Mouse (Mus musculus) heart, postnatal 10 days (tissue): ENCODE results near the gene Ccdc194. TPM values are rescaled to one million over a fixed set of nuclear protein-coding genes. Genes with fewer than 3 reads are reported as not detected.
"Not testable (repeated sequence)": the region's sequence is repeated elsewhere in the genome, so short reads cannot be mapped to it uniquely, and the experiment has no call there.

Experiments used
- DNase-seq, 2 experiments: peaks; one replicate each; pipeline ENCODE4 v3.0.0; 2021
- intact Hi-C: fragments of 180-260 bp; cut with DNase I; formaldehyde crosslinking; loops from one replicate; pipeline ENCODE4 v1.15.1; 2025
- total RNA-seq, 2 experiments: library from RNA; stranded (reverse); gene quantifications; 2 replicates each; pipeline ENCODE4 v1.2.3; 2021

Gene Ccdc194
- total RNA-seq, 2 experiments from 2014 or later = 0.17 TPM; not detected in 1

GRCm38 (mm10) chr8:71519037-71519825 is 6.3 kb downstream of the Ccdc194 start:
- DNase-seq = peak; percentile 79 to 82
- intact Hi-C loops = not testable (repeated sequence)

DNA sequence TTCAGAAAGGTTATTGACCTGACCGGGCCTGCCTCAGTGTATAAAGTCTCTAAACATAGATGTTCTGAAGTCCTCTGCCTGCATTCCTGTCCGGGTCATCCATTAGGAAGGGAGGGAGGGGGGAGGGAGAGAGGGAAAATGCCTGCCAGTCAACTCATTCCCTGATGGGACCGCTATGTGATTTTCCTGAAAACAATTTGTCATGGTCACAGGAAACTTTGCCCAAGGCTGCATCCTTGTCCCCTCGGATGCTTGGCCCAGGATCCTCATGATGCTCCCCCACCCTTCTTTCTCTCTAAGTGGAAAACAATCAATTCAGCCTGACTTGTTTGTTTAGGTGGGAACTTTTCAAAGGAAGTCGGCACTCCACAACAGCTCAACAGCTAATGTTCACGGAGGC is 8.7 kb downstream of the Ccdc194 start:
- no peak for DNase-seq
- intact Hi-C loops = loop anchor here (1.0 kb wide), 1 partner anchor 21 kb away; no protein-coding TSS in a partner anchor

DNA sequence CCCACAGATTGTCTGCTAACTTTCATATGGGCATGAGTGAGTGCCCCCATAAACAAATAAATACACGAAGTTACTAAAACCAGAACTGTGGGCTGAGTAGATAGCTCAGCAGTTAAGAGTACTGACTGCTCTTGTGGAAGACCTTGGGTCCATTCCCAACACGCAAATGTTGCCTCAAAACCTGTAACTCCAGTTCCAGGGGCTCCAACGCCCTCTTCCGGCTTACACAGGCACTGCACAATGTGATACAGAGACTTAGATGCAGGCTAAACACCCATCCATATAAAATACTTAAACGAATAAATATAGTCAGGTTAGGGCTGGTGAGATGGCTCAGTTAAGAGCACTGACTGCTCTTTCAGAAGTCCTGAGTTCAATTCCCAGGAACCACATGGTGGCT is 10.5 kb downstream of the Ccdc194 start:
- DNase-seq = no peak
- intact Hi-C loops = no loop called here

DNA sequence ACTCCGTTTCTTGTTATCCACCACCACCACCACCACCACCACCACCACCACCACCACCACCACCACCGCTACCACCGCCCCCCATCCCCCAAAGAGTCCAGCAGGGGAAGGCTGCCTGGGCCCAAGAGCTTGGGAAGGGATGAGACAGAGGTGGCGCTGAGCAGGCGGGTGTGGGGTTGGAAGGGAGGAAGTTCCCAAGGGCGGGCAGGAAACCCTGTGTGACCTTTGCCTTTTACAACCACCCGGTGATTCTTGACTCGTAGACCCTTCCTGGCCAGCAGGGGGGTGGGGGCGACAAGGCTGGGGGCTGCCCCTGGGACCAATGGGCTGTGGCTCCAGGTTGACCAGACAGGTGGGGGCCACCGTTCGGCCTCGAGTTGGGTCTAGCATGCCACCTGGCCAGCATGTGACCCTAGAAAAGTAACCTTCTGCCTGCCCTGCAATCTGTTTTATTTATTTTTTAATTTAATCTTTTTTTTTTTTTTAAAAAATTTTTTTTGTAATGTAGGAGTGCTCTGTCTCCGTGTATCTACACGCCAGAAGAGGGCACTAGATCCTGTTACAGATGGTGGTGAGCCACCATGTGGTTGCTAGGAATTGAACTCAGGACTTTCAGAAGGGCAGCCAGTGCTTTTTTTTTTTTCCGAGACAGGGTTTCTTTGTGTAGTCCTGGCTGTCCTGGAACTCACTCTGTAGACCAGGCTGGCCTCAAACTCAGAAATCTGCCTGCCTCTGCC is 12.3 kb downstream of the Ccdc194 start:
- intact Hi-C loops = no loop called here
- DNase-seq = no peak

DNA sequence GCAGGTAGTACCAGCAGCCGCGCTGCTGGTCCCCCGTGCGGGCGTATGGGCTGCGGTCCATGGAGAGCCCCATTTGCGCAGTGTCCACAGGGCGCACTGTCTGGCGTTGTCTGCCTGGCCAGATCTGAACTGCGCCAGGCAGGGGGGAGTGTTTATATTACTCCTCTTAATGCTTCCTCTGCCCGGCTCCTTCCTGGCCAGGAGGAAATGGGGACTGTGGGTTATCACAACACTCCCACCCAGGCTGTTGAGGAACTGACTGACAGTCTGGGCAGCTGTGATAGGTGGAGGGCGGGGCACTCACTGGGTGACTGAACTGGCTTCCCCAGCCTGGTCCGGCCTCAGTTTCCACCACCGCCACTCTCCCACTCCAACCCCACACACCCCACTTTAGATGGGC is 13.9 kb downstream of the Ccdc194 start, which contains the start of gene Plvap:
Gene Plvap, minus strand, starts transcription at position 109 of the 400 bp plus-strand sequence.
- intact Hi-C loops = no loop called here
- no peak for DNase-seq

- DNase-seq = peak in 1 of 2 experiments; percentile 26
- intact Hi-C loops = no loop called here
These were observed 16.2 kb downstream of the Ccdc194 start for GRCm38 (mm10) chr8:71509316-71509715.

- intact Hi-C loops = no loop called here
- DNase-seq = peak; percentile 86 to 88
These were observed 17.9 kb downstream of the Ccdc194 start for GRCm38 (mm10) chr8:71507589-71508104.

DNA sequence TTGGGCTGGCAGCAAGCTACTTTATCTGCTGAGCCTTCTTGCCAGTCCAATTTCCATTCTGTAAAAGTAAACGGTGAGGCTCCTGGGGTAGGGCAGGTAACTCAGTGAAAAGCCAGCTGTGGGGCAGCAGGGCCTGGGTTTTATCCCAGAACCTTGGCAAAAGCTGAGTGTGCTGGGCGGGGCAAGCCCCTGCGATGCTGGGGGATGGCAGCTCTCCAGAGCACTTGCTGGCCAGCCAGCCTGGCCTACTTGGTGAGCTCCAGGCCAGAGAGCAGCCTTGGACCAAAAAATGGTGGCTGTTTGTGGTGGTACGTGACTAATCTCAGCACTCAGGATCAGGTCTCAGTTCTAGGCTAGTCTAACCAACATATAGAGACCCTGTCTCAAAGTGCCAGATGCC is 19.5 kb downstream of the Ccdc194 start:
- intact Hi-C loops = no loop called here
- peak; percentile 43 to 60 for DNase-seq

DNA sequence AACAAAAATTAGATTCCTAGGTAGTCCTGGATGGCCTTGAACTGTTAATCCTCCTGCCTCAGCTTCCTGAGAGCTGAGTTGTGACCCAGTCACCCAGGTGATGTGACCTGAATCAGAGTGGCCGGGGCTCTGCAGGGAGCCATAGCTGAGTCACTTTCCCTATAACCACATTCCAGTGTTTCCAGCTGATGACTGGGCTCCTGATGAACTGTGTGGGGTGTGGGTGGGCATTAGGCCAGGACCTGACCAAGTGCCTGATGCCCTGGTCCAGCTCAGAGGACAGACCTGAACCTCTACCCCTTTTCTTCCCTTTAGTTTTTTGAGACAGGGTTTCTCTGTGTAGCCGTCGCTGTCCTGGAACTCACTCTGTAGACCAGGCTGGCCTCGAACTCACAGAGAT is 20.2 kb downstream of the Ccdc194 start:
- no peak for DNase-seq
- intact Hi-C loops = no loop called here

DNA sequence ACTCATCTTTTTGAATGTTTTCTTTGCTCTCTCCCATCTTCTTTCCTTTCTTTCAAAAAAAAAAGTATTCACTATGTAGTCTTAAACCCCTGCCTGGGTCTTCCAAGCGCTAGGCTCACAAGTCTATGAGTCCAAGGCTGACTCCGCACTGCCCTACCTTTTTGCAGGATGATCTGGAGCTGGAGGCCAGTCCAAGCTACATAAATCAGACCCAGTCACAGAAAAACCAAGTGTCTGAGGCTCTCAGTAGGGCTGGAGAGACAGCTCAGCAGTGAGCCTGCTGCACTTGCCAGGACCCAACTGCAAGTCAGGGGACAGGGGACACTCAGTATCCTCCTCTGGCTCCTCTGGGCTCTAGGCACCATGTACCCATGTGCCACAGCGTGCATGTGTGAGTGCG is 21.2 kb downstream of the Ccdc194 start:
- no peak for DNase-seq
- intact Hi-C loops = no loop called here

- intact Hi-C loops = no loop called here
- DNase-seq = peak in 1 of 2 experiments; percentile 38
These were observed 26.5 kb downstream of the Ccdc194 start for GRCm38 (mm10) chr8:71498816-71499690.

DNA sequence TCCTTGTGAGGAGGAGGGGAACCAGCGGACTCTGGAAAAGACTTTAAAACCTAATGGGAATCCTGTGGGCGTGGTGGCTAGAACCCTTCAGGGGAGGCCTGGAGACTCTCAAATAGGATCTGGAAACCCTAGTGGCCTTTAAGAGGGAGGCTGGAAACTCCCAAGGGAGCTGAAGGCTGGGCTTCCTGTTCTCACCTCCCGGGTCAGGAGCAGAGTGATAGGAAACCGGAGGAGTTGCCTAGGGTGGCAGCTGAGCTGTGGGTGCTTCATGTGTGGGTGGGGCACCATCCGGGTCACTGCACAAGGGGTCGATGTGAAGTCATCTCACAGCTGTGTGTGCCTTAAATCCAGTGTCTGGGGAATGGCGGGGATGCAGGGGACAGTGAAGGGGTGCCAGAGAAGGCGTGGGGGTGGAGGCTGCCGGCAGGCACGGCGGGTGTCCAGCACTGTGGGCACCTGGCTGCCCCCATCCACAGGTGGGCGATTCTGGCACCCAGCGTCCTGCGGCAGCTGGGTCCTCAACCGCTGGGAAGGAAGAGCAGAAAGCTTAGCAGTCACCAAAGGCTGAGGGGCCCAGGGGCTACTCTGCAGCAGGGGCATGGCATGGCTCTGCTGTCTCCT is 27.5 kb downstream of the Ccdc194 start:
- intact Hi-C loops = no loop called here

DNA sequence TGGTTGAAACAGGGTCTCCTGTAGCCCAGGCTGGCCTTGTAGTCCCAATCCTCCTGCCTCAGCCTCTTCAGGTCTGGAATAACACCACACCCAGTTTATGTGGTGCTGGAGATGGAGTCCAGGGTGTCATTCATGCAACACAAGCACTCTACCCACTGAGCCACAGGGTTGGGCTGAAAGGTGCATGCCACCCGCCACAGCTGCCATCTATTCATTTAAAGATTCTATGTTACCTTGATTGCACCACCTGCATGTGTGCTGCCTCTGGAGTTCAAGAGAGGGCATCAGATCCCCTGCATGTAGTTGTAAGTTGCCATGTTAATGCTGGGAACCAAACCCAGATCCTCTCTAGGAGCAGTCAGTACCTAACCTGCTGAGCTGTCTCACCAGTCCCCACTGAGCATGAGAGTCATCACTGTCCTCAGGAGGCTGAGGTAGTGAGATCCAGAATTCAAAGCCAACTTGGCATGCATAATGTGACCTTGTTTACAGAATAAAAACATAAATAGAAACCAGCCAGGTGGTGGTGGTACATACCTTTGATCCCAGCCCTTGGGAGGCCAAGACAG is 28.4 kb downstream of the Ccdc194 start:
- DNase-seq = peak in 1 of 2 experiments; percentile 30
- intact Hi-C loops = no loop called here

More for the DNA sequence above, 27.5 kb downstream of the Ccdc194 start:
- peak; percentile 44 to 49 for DNase-seq

- DNase-seq = peak; percentile 94 to 96
- intact Hi-C loops = no loop called here
These were observed 29.0 kb downstream of the Ccdc194 start for GRCm38 (mm10) chr8:71496481-71496880.

GRCm38 (mm10) chr8:71495811-71496210 is 29.7 kb downstream of the Ccdc194 start:
- intact Hi-C loops = loop anchor here (1.0 to 2.0 kb wide), 2 partner anchors 21 to 55 kb away; no protein-coding TSS in a partner anchor

DNA sequence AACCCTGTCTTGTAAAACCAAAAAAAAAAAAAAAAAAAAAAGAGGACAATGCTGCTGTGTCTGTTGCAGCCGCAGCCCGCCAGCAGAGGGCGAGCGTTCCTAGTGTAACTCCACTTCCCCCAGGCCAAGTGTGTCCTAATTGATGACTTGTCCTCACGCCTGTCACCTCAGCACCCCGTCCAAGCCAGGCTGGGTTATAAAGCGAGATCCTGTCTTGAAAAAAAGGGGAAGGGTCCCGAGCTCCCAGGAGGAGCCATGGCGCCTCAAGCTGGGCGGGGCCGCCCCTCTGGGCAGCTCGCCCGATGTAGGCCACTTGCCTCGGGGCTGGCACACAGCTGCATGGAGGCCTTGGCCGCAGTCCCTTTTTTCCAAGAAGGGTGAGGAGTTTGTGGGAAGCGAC is 30.5 kb downstream of the Ccdc194 start:
- intact Hi-C loops = loop anchor here (1.0 to 2.0 kb wide), 2 partner anchors 22 to 54 kb away; no protein-coding TSS in a partner anchor
- peak; percentile 91 to 92 for DNase-seq

More at GRCm38 (mm10) chr8:71495811-71496210, 29.7 kb downstream of the Ccdc194 start:
- peak; percentile 31 to 48 for DNase-seq

- intact Hi-C loops = loop anchor here (5.0 kb wide), 1 partner anchor 34 kb away; no protein-coding TSS in a partner anchor
- peak; percentile 95 to 96 for DNase-seq
These were observed 37.1 kb downstream of the Ccdc194 start for GRCm38 (mm10) chr8:71488454-71488853.

DNA sequence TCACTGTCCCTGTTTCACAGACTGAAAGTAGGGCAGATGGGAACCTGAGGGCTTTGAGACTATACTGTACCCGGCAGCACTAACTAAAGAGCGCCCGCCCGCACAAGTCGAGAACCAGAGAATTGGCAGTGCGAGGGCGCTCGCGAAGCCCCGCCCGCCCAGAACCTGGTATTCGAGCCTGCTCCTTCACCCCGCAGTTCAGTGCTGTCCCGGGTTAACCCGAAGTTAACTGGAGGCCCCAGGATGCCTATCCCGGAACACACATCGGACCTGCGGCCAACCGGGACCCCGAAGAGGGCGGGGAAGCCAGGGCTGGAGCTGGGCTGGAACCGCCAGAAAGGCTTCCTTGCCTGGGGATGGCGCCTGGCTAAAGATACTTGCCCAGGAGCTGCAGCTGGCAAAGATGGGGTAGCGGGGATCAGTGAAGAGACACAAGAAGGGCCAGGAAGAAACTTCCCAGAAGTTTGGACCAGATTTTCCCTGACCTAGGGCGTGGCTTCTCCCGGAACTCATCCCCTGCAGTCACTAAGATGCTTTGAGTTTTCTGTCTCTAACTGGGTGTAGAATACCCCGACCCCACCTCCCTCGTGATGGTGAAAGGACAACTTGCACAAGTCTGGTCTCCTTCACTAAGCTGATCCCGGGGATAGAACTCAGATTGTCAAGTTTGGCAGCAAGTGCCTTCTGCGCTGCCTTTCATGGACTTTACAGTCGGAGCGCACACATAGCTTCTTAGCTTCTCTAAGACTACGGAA is 37.6 kb downstream of the Ccdc194 start, which contains the start of gene Gtpbp3:
Gene Gtpbp3, plus strand, starts transcription at position 413 of the 755 bp plus-strand sequence.
- peak; percentile 89 to 90 for DNase-seq
- intact Hi-C loops = loop anchor here (5.0 kb wide), 1 partner anchor 34 kb away; no protein-coding TSS in a partner anchor
